Mouse (Mus musculus): ENCODE measurements around the gene BC052040.

- no peak for TF ChIP-seq POLR2A (IDR thresholded peaks at IDR 0.05; ENCODE audit: borderline replicate concordance, low read depth, low read length)
- TF ChIP-seq CTCF (IDR thresholded peaks at IDR 0.05; ENCODE audit: low read depth, low read length), result no peak
These were observed 151.1 kb downstream of the BC052040 start for GRCm38 (mm10) chr2:115732572-115732971.

All from bone marrow macrophage, adult 2 months (primary cell).